Mouse (Mus musculus) liver, postnatal 0 days (tissue): ENCODE data around the gene Ezh1.

Source experiments
- CTCF ChIP-seq: sonication (generic); IDR thresholded peaks from 2 replicates; pipeline ENCODE4 v1.5.1; 2016; ENCODE audit warnings: antibody characterized with exemption, low read depth
- EP300 ChIP-seq: IDR thresholded peaks from 2 replicates; pipeline ENCODE4 v1.6.1; 2016; ENCODE audit warnings: antibody characterized with exemption, low read depth, mild to moderate bottlenecking

- no peak for TF ChIP-seq CTCF
- TF ChIP-seq EP300: no peak
Observed at GRCm38 (mm10) chr11:101224337-101224736, 1.9 kb downstream of the Ezh1 start.
